Mouse (Mus musculus) heart, adult 8-10 months (tissue): Measurements from ENCODE around the gene Snx33. TPM values are rescaled to one million over a fixed set of nuclear protein-coding genes. Genes with fewer than 3 reads are reported as not detected.
"Not testable (repeated sequence)": the region's sequence is repeated elsewhere in the genome, so short reads cannot be mapped to it uniquely, and the experiment has no call there.

ENCODE experiments used
- DNase-seq: peaks from one replicate; pipeline ENCODE4 v3.0.0; 2022; ENCODE audit warnings: low spot score
- total RNA-seq, 4 experiments: library from RNA; stranded (reverse); gene quantifications; 2 replicates each; pipeline ENCODE4 v1.2.4; 2022

The Snx33 gene
- total RNA-seq, 4 experiments from 2014 or later = 7.3 to 10.3 (median 8.4) TPM

DNA sequence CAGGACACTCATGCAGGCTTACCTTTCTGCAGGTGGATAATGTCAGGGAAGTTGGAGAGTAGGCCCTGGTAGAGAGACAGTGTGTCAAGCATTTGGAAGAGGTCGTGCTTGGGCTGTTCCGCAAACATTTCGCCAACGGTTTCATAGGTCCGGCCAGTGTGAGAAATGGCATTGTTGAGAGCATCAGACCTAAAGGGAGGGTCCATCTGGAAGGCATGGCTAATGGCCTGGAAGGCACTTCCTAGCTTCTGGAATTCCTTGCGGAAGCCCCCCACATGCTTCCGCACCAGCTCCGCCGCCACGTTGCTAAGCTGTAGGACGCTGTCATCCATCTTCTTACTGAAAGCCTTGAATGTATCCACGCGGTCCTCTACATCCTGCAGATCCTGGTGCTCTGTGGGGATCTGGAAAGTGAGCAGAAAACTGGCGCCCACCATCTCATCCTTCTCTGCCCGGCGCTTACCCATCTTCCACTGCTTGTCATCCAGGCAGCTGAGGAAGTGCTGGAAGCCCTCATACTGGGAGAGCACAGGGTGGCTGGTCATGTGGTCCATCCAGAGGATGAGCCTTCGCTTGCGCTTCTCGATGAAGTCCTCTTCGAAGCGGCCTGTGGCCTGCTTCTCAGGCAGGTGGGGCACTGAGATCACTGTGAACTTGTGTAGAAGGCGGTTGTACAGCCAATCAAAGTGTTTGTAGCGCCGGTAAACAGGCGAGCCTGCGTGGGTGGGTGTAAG, 2.7 kb downstream of the Snx33 start:
- DNase-seq = no peak

DNA sequence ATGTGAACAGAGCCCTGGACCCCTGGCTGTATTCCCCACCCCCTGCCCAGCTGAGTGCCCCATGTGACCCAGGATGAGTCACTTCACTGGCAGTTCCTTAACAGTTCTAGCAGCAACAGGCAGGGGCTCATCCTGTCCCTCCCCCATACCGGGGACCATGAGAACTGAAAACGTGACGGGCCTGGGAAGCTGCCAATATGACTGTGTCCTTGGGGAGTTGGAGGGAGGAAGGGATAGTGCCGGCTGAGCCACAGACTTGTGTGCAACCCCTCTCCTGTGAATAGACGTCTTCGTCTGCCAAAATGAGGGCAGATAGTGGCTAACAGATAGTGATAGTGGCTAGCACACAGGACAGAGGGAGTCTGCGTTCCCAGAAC, 3.5 kb downstream of the Snx33 start:
- DNase-seq = peak; percentile 95

DNA sequence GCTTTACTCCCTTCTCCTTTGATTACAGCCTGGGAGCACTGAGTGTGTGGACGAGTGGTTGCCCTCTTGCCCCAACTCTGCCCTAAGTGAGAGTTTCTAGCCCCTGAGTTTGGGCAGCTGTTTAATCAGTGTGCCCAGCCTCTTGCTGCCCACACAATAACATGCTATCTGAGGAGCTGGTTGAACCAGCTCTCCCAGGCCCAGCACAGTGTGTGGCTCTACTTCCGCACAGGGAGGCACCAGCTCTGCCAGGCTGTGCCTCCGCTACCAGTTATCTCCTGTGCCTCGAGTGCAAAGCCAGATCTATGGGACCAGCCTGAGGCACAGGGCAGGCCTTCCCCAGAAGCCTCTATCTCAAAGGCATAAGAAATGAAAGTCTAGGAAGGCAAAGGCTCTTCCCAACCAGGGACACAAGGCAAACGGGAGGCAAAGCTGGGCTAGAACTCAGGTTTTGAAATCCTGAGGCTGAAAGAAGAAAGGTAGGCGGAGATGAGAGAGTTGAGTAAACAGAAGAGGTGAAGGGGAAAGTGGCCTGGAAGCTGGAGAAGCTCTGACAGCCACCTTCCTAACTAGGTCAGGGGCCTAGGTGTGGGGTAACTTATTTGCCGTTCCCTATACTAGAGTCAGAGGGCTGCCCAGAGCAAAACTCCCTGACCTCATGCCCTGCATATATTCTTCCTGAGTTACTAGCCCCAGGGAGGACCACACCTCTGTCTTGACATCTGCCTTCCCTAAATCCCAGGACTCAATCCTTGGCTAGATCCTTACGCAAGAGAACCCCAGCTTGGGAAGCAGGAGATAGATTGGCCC, 4.1 kb downstream of the Snx33 start:
- DNase-seq = no peak

DNA sequence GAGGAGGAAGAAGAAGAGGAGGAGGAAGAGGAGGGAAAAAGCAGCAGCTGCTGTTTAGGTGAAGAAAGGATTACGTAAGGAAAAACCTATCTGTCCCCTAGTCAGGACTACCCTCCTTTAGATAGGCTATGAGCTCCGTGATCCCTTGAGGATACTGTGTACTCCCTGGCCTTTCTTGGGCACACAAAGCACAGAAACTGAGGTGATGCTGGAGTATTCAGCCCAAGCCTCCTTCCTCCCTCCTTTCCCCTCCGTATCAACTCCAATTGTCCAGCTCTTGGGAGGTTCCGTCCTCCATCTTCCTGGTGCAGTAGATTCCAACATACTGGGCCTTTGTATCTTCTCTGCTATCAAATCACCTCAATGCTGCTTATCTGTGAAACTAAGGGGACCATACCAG, 5.4 kb downstream of the Snx33 start:
- DNase-seq = no peak

GRCm38 (mm10) chr9:56918466-56918865, 9.7 kb downstream of the Snx33 start:
- no peak for DNase-seq

- DNase-seq = no peak
Observed at GRCm38 (mm10) chr9:56917131-56917530, 11.0 kb downstream of the Snx33 start.

- DNase-seq = peak; percentile 62
Observed at GRCm38 (mm10) chr9:56915695-56916410, 12.3 kb downstream of the Snx33 start.

DNA sequence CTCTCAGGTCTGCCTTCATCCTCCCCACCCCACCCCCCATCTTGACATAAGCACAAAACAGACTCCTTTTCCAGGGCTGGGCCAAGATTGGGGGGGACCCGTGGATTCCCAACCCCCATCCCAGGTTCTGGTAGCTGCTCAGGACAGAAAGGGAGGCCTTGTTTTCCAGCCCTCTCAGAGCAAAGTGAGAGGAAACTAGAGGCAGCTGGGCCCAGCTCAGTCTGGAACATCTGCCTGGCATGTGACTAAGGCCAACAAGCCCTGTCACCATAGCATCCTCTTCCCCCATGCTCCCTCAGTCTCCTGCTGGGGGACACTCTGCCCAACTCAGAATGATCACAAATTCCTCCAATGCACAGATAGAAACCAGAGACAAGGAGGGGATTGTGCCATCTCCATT, 13.1 kb downstream of the Snx33 start:
- DNase-seq = no peak

DNA sequence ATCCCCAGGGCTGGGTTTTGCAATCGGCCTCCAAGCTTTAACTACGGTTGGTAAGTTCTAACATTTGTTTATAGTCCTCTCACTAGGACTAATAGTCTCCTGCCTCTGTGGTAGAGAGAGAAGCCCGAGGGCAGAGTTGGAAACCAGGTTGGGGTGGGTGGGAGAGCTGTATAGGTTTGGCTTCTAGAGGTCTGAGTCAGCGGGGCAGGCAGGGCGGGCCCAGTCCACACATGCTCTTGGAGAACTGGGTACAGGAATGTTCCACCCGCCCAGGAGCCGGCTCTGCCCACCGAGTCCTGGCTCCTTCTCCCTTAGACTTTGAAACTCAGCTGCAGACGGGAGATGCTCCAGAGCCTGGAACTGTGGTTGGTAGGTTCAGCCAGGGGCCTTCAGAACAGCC, 14.2 kb downstream of the Snx33 start:
- DNase-seq = no peak

GRCm38 (mm10) chr9:56911017-56911416, 17.2 kb downstream of the Snx33 start:
- DNase-seq = no peak

DNA sequence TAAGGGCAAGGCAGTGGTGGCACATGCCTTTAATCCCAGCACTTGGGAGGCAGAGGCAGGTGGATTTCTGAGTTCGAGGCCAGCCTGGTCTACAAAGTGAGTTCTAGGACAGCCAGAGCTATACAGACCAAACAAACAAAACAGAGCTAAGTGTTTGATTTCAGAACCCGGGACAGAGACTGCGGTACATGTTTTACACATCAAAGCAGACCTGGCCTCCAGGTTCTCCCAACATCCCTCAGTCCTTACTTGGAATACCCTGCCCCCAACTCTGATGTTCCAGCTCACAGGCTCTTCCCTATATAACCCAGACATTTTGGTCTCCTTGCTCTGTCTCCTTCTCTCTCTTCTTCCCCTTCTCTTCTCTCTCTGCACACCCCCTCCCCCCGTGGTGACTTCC, 18.2 kb downstream of the Snx33 start:
- not testable (repeated sequence) for DNase-seq

DNA sequence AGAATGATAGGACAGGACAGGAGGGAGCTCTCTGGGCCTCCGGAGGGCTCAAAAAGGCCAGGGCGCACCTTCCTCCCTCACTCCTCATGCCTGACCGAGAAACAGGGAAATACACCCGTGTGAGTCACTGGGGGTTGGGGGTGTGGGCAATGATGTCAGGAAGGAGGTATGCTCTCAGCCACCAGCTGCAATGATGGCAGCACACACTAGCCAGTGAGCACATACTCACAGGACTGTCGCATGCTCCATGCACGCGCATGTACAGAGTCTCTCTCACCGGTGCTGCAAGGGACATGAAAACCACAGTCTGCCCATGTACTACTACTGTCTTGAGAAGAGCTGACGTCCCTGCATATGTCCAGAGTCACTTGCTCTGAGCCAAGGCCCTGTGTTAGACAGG, 20.6 kb downstream of the Snx33 start:
- DNase-seq = no peak

DNA sequence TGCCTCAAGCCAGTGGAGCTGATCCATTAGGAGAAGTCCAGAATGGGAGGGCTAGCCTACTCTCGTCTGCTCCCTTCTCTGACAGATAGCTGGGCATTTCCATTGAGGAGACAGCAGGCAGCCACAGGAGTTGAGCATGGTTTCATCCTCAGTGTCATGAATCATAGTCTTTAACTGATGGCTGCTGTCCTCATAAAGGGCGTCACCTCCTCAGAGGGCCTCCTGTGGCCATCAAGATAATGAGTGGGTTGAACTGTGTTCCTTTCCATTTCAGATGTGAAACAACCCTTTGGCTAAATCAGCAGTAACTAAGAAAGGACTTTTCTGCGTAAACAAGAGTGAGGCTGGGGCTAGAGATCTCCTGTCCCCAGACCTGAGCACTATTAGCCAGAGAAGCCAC, 24.5 kb downstream of the Snx33 start:
- DNase-seq = no peak

- DNase-seq = no peak
Observed at GRCm38 (mm10) chr9:56901187-56901586, 27.0 kb downstream of the Snx33 start.

- DNase-seq = peak; percentile 32
Observed at GRCm38 (mm10) chr9:56900571-56900970, 27.6 kb downstream of the Snx33 start.

GRCm38 (mm10) chr9:56900060-56900459, 28.1 kb downstream of the Snx33 start:
- no peak for DNase-seq

DNA sequence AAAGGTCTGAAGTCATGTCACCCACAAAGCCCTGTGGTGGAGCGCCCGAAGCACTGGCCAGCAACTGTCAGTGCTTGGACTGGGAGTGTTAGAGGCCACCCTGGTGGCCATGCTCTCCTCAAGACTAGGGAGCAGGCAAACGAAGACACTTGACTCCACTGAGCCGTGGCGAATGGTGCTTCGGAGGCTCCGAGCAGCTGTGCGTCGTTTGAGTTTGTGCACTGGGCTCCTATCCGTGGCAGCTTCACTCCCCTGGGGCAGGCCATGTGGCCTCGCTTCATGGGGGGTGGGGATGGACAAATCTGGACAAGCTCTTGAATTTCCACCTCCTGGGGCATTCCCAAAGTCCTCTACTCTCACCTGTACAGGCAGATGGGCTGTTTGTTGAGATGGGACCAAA, 28.8 kb downstream of the Snx33 start:
- DNase-seq = no peak

DNA sequence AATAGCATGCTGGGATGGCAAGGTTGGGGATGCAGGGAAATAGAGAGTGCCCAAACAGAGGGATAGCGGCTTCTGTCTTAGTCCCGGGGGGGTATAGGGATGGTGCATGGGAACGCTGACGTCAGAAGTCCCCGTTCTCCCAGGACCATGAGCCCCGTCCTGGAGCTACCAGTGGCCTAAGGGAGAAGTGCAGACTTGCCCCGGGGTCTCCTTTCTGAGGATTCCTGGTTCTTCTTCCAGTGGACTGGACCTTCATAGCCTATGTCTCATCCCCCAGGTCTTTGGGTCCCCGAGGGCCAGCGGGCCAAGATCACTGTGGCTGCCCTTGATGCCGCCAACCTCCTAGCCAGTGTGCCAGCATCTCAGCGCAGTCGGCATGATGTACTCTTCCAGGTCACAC, 31.4 kb downstream of the Snx33 start:
- DNase-seq = no peak

DNA sequence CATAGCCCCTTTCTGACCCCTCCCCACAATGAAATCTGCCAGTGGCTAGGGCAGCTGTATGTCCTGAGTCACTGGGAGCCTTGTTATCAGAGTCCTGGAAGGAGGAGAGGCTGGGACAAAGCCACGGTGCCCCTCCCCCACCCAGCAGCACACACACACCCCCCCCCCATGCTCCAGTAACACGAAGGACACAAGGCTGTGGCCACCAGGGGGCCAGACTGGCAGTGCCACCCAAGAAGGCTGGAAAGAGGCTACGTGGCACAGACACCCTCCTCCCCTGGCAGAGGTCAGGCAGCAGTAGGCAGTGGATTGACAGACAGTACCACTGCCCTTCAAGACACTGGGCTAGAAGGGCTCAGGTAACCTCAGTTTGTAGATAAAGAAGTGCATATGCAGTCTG, 34.2 kb downstream of the Snx33 start:
- no peak for DNase-seq

- no peak for DNase-seq
Observed at GRCm38 (mm10) chr9:56893313-56893712, 34.9 kb downstream of the Snx33 start.

DNA sequence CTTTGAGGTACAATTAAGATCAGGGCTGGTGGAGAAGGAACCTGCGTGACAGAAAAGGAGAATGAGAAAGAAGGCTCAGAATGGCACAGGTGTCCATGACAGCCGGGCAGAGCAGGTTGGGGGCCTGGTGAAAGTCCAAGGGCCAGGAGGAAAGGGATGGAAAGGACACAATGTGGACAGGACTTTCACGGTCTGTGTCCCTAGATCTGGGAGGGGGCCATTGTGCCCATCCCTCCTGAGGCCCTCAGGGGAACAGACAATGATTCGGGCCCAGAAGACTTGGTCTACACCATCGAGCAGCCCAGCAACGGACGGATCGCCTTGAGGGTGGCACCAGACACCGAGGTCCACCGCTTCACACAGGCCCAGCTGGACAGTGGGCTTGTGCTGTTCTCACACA, 36.1 kb downstream of the Snx33 start:
- no peak for DNase-seq

GRCm38 (mm10) chr9:56891517-56892011, 36.6 kb downstream of the Snx33 start:
- peak; percentile 85 for DNase-seq
